Mouse (Mus musculus): ENCODE results near the gene Itpkc. TPM values are rescaled to one million over a fixed set of nuclear protein-coding genes. Genes with fewer than 3 reads are reported as not detected.

Itpkc gene
- polyA plus RNA-seq, 1 experiment from 2014 or later, result 5.9 TPM

DNA sequence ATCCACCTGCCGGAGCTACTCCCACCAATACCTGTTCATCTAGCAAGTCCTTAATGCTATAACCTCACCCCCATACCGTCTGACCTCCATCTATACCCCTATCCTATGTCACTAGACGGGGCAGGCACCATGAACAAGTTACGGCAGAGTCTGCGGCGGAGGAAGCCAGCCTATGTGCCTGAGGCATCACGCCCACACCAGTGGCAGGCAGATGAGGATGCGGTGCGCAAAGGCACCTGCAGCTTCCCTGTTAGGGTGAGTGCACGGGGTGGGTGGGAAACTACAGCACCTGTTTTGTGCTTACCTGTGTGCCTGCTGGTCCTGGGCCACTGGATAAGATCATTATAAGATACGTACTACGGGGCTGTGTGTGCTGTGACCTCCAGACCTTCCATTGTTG, 36.3 kb upstream of the Itpkc start:
- no peak overlapping the region for H3K4me3 ChIP-seq (ENCODE audit: low read depth, low read length)
- H3K36me3 ChIP-seq (ENCODE audit: insufficient read depth), result peaks cover 53% of the 10 kb centered on the region
- DNase-seq (no peak), ATAC-seq (ENCODE audit: insufficient read depth) (no peak)
- no peaks in the 10 kb centered on the region for H3K27me3 ChIP-seq (ENCODE audit: insufficient read depth, low read length)
- TF ChIP-seq CTCF (IDR thresholded peaks at IDR 0.05; ENCODE audit: low read depth), result no peak
- H3K27ac ChIP-seq (ENCODE audit: low read depth), result no peak overlapping the region
- no peaks in the 10 kb centered on the region for H3K9me3 ChIP-seq (ENCODE audit: low read depth, low read length)
- H3K9ac ChIP-seq, result no peak overlapping the region
- WGBS, result 90% methylated on average over 12 of the region's 12 CpGs
- H3K4me2 ChIP-seq, result no peak overlapping the region
- peaks cover 12% of the 10 kb centered on the region; the same call in 1 of the 2 replicates for H3K4me1 ChIP-seq (ENCODE audit: insufficient read depth)

DNA sequence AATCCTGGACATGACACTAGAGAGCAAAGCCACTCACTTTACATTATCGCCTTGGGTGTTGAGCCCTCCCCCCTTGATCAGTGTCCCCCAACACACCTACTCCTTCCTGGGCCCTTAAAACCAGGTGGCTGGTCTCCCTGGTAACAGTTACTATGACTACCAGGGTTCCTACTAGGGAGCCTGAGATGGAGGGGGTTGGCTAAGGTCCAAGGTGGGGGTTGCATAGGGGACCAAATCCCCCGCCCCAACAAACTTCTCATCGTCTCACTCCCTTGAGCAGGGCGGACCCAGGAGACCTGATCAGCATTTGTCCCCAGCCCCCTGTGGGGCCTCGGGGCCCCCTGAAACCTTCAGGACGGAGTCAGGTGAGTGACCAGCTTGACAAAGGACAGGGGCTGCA, 33.4 kb upstream of the Itpkc start:
- Histone ChIP-seq H3K9me3 (ENCODE audit: low read depth, low read length) (no peaks in the 10 kb centered on the region), H3K27ac (ENCODE audit: low read depth) (no peak overlapping the region), H3K27me3 (ENCODE audit: insufficient read depth, low read length) (no peaks in the 10 kb centered on the region), H3K36me3 (ENCODE audit: insufficient read depth) (peaks cover 31% of the 10 kb centered on the region; the same call in 1 of the 2 replicates), H3K4me2 (no peak overlapping the region), H3K9ac (no peak overlapping the region), H3K4me3 (ENCODE audit: low read depth, low read length) (no peak overlapping the region), H3K4me1 (ENCODE audit: insufficient read depth) (peaks cover 23% of the 10 kb centered on the region; the same call in 1 of the 2 replicates)
- 65% methylated on average over 6 of the region's 6 CpGs for WGBS
- ATAC-seq (ENCODE audit: insufficient read depth), result no peak
- no peak for DNase-seq
- TF ChIP-seq CTCF (IDR thresholded peaks at IDR 0.05; ENCODE audit: low read depth), result no peak

DNA sequence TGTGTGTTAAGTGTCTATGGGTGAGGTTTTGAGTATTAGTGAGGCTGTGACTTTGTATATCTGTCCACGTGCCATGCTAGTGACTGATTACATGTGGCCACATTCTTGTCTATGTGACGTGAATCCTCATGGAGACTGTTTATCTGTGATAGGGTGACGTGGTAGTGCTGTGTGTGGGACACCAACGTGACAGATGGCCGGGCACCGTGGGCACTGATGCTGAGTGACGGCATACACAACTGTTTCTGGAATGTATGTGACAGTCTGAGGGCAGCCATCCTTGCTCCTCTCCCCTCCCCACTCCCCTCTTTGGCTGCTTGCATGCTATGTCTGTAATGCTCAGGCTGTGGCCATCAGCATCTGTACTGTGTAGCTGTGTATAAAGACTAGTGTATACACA, 32.4 kb upstream of the Itpkc start:
- Histone ChIP-seq H3K4me1 (ENCODE audit: insufficient read depth) (peaks cover 18% of the 10 kb centered on the region; the same call in 1 of the 2 replicates), H3K27ac (ENCODE audit: low read depth) (no peak overlapping the region), H3K9ac (no peak overlapping the region), H3K27me3 (ENCODE audit: insufficient read depth, low read length) (no peaks in the 10 kb centered on the region), H3K4me3 (ENCODE audit: low read depth, low read length) (peak overlapping the region; percentile 81), H3K9me3 (ENCODE audit: low read depth, low read length) (no peaks in the 10 kb centered on the region), H3K36me3 (ENCODE audit: insufficient read depth) (peaks cover 31% of the 10 kb centered on the region; the same call in 1 of the 2 replicates), H3K4me2 (peak overlapping the region; percentile 65)
- TF ChIP-seq CTCF (IDR thresholded peaks at IDR 0.05; ENCODE audit: low read depth), result no peak
- DNase-seq, result peak; percentile 17
- no peak for ATAC-seq (ENCODE audit: insufficient read depth)
- WGBS, result 45% methylated on average over 7 of the region's 7 CpGs

DNA sequence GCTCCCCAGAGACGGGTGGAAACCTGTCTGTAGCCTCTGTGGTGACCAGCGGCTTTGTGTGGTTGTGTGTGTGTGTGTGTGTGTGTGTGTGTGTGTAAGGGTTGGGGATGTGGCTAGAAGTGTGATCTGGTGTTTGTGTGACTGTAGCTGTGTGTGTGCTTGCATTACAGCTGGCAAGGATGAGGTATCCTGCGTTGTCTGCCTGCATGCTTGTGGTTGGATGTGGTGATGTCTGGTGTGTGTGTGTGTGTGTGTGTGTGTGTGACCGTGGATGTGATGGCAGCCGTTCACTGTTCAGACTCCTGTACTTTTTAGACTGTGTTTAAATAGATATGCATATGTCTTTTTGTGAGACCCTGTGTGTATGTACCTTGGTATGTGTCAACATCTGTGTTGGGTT, 31.3 kb upstream of the Itpkc start:
- Histone ChIP-seq H3K27ac (ENCODE audit: low read depth) (peak overlapping the region; percentile 82), H3K4me1 (ENCODE audit: insufficient read depth) (peaks cover 18% of the 10 kb centered on the region; the same call in 1 of the 2 replicates), H3K4me3 (ENCODE audit: low read depth, low read length) (peak overlapping the region; percentile 81), H3K27me3 (ENCODE audit: insufficient read depth, low read length) (no peaks in the 10 kb centered on the region), H3K9me3 (ENCODE audit: low read depth, low read length) (no peaks in the 10 kb centered on the region), H3K36me3 (ENCODE audit: insufficient read depth) (peaks cover 30% of the 10 kb centered on the region; the same call in 1 of the 2 replicates), H3K4me2 (peak overlapping the region; percentile 65), H3K9ac (peak overlapping the region; percentile 82)
- ATAC-seq (ENCODE audit: insufficient read depth) (no peak), DNase-seq (peak; percentile 22)
- TF ChIP-seq CTCF (IDR thresholded peaks at IDR 0.05; ENCODE audit: low read depth), result no peak
- 16% methylated on average over 5 of the region's 5 CpGs for WGBS

DNA sequence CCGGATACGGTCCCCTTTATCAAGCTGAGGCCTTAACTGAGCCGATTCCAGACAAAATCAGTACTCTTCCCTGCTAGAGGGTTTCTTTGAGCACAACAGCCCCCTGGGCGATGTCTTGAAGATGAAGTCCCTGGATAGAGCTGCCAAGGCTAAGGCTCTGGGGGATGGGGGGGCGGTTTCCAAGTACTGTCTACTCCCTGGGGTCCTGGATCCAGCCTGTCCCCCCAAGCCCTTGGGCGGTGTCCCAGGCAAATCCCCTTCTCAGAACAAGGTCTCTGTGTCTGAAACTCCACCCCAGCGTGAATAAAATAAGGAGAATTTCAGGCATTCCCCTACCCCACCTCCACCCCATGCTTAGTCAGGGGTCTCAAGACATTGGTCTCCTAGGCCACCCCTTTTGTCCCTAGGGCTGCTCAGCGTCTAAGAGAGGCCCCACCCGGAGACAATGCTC, 30.8 kb upstream of the Itpkc start:
- Histone ChIP-seq H3K4me1 (ENCODE audit: insufficient read depth) (peaks cover 18% of the 10 kb centered on the region; the same call in 1 of the 2 replicates), H3K4me2 (peak overlapping the region; percentile 65), H3K9ac (peak overlapping the region; percentile 82), H3K4me3 (ENCODE audit: low read depth, low read length) (peak overlapping the region; percentile 81), H3K9me3 (ENCODE audit: low read depth, low read length) (no peaks in the 10 kb centered on the region), H3K36me3 (ENCODE audit: insufficient read depth) (peaks cover 26% of the 10 kb centered on the region; the same call in 1 of the 2 replicates), H3K27me3 (ENCODE audit: insufficient read depth, low read length) (no peaks in the 10 kb centered on the region), H3K27ac (ENCODE audit: low read depth) (peak overlapping the region; percentile 82)
- ATAC-seq (ENCODE audit: insufficient read depth) (no peak), DNase-seq (peak; percentile 19)
- WGBS, result under 1% methylated on average over 9 of the region's 9 CpGs
- no peak for TF ChIP-seq CTCF (IDR thresholded peaks at IDR 0.05; ENCODE audit: low read depth)

DNA sequence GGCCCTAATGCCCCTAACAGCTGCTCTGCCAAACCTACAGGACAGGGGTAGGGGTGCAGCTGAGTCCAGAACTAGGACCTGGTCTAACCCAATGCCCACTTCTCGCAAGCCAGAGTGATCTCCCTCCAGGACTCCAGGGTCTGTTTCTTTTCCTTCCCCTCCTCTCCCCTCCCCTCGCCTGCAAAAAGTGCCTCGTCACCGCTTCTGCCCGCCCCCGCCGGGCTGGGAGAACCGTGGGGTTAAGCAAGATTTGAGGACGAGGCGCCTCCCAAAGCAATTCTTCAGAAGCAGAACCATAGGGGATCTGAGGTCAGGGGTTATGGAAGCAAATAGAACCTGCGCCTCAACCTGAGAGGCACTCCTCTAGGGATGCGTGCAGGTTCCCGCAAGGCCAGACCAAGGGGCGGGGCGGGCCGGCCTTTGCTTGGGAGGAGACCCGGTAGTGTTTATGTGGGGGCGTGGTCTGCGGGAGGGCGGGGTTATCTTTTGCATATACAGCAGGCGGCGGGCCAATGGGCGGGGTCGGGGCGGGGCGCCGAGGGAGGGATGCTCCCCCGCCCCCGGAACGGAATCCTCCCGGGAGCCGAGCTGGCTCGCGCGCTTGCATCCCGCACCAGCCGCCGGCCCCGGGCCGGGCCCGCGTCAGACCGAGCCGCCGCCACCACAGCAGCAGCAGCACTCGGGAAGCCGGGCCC, 29.9 kb upstream of the Itpkc start, which contains the start of gene Numbl:
Gene Numbl, plus strand, starts transcription at position 229 of the 695 bp plus-strand sequence.
- ATAC-seq (ENCODE audit: insufficient read depth), result peak; percentile 80
- no peak for TF ChIP-seq CTCF (IDR thresholded peaks at IDR 0.05; ENCODE audit: low read depth)

DNA sequence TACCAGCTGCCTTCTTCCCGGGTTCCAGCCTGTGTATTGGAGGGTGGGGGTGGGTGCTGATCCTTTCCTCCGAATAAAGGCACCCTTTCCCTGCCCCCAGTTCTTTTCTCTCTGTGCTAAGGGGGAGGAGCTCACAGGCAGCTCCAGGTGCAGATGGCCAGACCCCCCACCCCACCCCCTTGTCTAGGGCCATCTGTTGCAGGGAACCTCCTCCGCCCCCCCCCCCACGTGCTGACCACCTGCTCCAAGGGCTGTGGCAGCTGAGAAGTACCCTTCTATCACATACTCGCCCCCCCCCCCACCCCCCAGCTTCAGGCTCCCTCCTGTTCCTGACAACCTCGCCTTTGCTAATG, 29.4 kb upstream of the Itpkc start:
- no peak for TF ChIP-seq CTCF (IDR thresholded peaks at IDR 0.05; ENCODE audit: low read depth)
- Histone ChIP-seq H3K4me1 (ENCODE audit: insufficient read depth) (peaks cover 18% of the 10 kb centered on the region; the same call in 1 of the 2 replicates), H3K4me2 (peak overlapping the region; percentile 65), H3K9me3 (ENCODE audit: low read depth, low read length) (no peaks in the 10 kb centered on the region), H3K27me3 (ENCODE audit: insufficient read depth, low read length) (no peaks in the 10 kb centered on the region), H3K9ac (peak overlapping the region; percentile 82), H3K36me3 (ENCODE audit: insufficient read depth) (peaks cover 17% of the 10 kb centered on the region; the same call in 1 of the 2 replicates), H3K27ac (ENCODE audit: low read depth) (peak overlapping the region; percentile 70), H3K4me3 (ENCODE audit: low read depth, low read length) (peak overlapping the region; percentile 81)
- WGBS, result 0% methylated on average over 4 of the region's 6 CpGs
- no peak for DNase-seq
- peak; percentile 4; the same call in 1 of the 2 replicates for ATAC-seq (ENCODE audit: insufficient read depth)

More for the DNA sequence above, 29.9 kb upstream of the Itpkc start, which contains the start of gene Numbl:
- Histone ChIP-seq H3K9ac (peak within 1 kb of the TSS; percentile 82), H3K27me3 (ENCODE audit: insufficient read depth, low read length) (no peaks in the 10 kb centered on the region), H3K4me3 (ENCODE audit: low read depth, low read length) (peak within 1 kb of the TSS; percentile 81), H3K36me3 (ENCODE audit: insufficient read depth) (peaks cover 21% of the 10 kb centered on the region; the same call in 1 of the 2 replicates), H3K4me2 (peak within 1 kb of the TSS; percentile 65), H3K9me3 (ENCODE audit: low read depth, low read length) (no peaks in the 10 kb centered on the region), H3K4me1 (ENCODE audit: insufficient read depth) (peaks cover 18% of the 10 kb centered on the region; the same call in 1 of the 2 replicates), H3K27ac (ENCODE audit: low read depth) (peak within 1 kb of the TSS; percentile 82)
- under 1% methylated on average over 46 of the region's 47 CpGs for WGBS
- peak; percentile 92 for DNase-seq

Data from lung, embryonic 14.5 days (tissue).